Mouse (Mus musculus) left cerebral cortex, adult 2 months (tissue): ENCODE results near the gene Tbca. TPM values are rescaled to one million over a fixed set of nuclear protein-coding genes. Genes with fewer than 3 reads are reported as not detected.
A peak's percentile ranks its signal among the peaks of the same experiment; 100 is the strongest.

Experiments used
- DNase-seq, 2 experiments: peaks; one replicate each; pipeline ENCODE4 v3.0.0; 2021 to 2022; ENCODE audit warnings: low spot score in 2 of 2, mixed read lengths in 1 of 2; ENCODE audit errors: extremely low spot score in 1 of 2
- H3K27ac ChIP-seq: fragments of 200-600 bp; 2 replicates; pipeline ENCODE4 v1.8.1; 2022
- H3K4me3 ChIP-seq: fragments of 200-600 bp; 2 replicates; pipeline ENCODE4 v1.8.1; 2022
- CTCF ChIP-seq: fragments of 200-600 bp; IDR thresholded peaks from 2 replicates; pipeline ENCODE4 v1.8.1; 2022; ENCODE audit warnings: antibody characterized with exemption, mild to moderate bottlenecking, moderate library complexity
- intact Hi-C: fragments of 180-260 bp; cut with DNase I; formaldehyde crosslinking; loops from one replicate; pipeline ENCODE4 v1.15.1; 2025
- long read RNA-seq, 2 experiments: library from polyadenylated mRNA; stranded (forward); transcript quantifications; one replicate each; pipeline ENCODE4 v2.0.0; 2021; ENCODE audit warnings: borderline mapping rate in 2 of 2
- total RNA-seq, 2 experiments: library from RNA; stranded (reverse); gene quantifications; 2 replicates each; pipeline ENCODE4 v1.2.3; 2021

The Tbca gene
- 100 to 1,000 TPM; 117 to 121 TPM for total RNA-seq
- long read RNA-seq, experiment 1, transcript Tbca-201 (4 exons, 559 nt) = major isoform, 21 of 21 reads
- long read RNA-seq, experiment 1, partial matches to known transcripts = 0 of 21 reads
- long read RNA-seq, experiment 1, other reads (novel, unspliced or antisense) = 0 of 21 reads
- long read RNA-seq, experiment 2, transcript Tbca-201 (4 exons, 559 nt) = major isoform, 25 of 27 reads
- long read RNA-seq, experiment 2, partial matches to known transcripts = 1 of 27 reads
- long read RNA-seq, experiment 2, other reads (novel, unspliced or antisense) = 0 of 27 reads

GRCm38 (mm10) chr13:94788771-94789649 lies at the start of gene Tbca:
TSS of gene Tbca (plus strand) at chr13:94788910.
- no peak for TF ChIP-seq CTCF
- intact Hi-C loops = no loop called here
- peak; percentile 86 to 88 for DNase-seq
- H3K4me3 ChIP-seq = peak within 1 kb of the TSS; percentile 87
- H3K27ac ChIP-seq = peak within 1 kb of the TSS; percentile 87

GRCm38 (mm10) chr13:94745176-94745575 lies 43.5 kb upstream of the Tbca start:
- intact Hi-C loops = no loop called here
- no peak for DNase-seq
- Histone ChIP-seq H3K27ac (no peak overlapping the region), H3K4me3 (no peak overlapping the region)
- no peak for TF ChIP-seq CTCF

- H3K4me3 ChIP-seq = no peak overlapping the region
- intact Hi-C loops = no loop called here
- no peak for TF ChIP-seq CTCF
- DNase-seq = no peak
- no peak overlapping the region for H3K27ac ChIP-seq
These were observed 22.9 kb upstream of the Tbca start for GRCm38 (mm10) chr13:94765852-94766251.

- TF ChIP-seq CTCF = no peak
- no peak overlapping the region for H3K27ac ChIP-seq
- no peak for DNase-seq
- intact Hi-C loops = no loop called here
- no peak overlapping the region for H3K4me3 ChIP-seq
These were observed 20.1 kb upstream of the Tbca start for GRCm38 (mm10) chr13:94768460-94769154.

GRCm38 (mm10) chr13:94769155-94769470 lies 19.6 kb upstream of the Tbca start:
- no peak for TF ChIP-seq CTCF
- intact Hi-C loops = no loop called here
- Histone ChIP-seq H3K4me3 (no peak overlapping the region), H3K27ac (no peak overlapping the region)
- no peak for DNase-seq

- Histone ChIP-seq H3K27ac (no peak overlapping the region), H3K4me3 (no peak overlapping the region)
- intact Hi-C loops = no loop called here
- TF ChIP-seq CTCF = no peak
- no peak for DNase-seq
These were observed 1.8 kb upstream of the Tbca start for GRCm38 (mm10) chr13:94786866-94787265.

GRCm38 (mm10) chr13:94794689-94795088 lies 6.0 kb downstream of the Tbca start:
- DNase-seq = no peak
- H3K27ac ChIP-seq = no peak overlapping the region
- no peak for TF ChIP-seq CTCF
- intact Hi-C loops = no loop called here
- H3K4me3 ChIP-seq = no peak overlapping the region

GRCm38 (mm10) chr13:94803480-94804057 lies 14.9 kb downstream of the Tbca start:
- intact Hi-C loops = no loop called here
- H3K27ac ChIP-seq = no peak overlapping the region
- H3K4me3 ChIP-seq = no peak overlapping the region
- DNase-seq = no peak
- TF ChIP-seq CTCF = no peak

GRCm38 (mm10) chr13:94806315-94807179 lies 17.8 kb downstream of the Tbca start:
- no peak for DNase-seq
- no peak for TF ChIP-seq CTCF
- intact Hi-C loops = no loop called here
- Histone ChIP-seq H3K27ac (no peak overlapping the region), H3K4me3 (no peak overlapping the region)

- TF ChIP-seq CTCF = no peak
These were observed 19.9 kb downstream of the Tbca start for GRCm38 (mm10) chr13:94808596-94808995.

GRCm38 (mm10) chr13:94809724-94810123 lies 21.0 kb downstream of the Tbca start:
- intact Hi-C loops = no loop called here
- Histone ChIP-seq H3K4me3 (no peak overlapping the region), H3K27ac (no peak overlapping the region)
- TF ChIP-seq CTCF = no peak; the same call in 1 of the 2 replicates
- no peak for DNase-seq

More at GRCm38 (mm10) chr13:94808596-94808995, 19.9 kb downstream of the Tbca start:
- H3K4me3 ChIP-seq = no peak overlapping the region
- DNase-seq = no peak
- intact Hi-C loops = no loop called here
- H3K27ac ChIP-seq = no peak overlapping the region
